Mouse (Mus musculus) liver, embryonic 16.5 days (tissue): ENCODE data around the gene Gm49333. TPM values are rescaled to one million over a fixed set of nuclear protein-coding genes. Genes with fewer than 3 reads are reported as not detected.

Experiments
- ATAC-seq: fragments of 200-750 bp; cut with Nextera tagmentation; 2 replicates; pipeline ENCODE4 v1.8.0; 2017; ENCODE audit warnings: low read depth, mild to moderate bottlenecking, moderate number of reproducible peaks, moderate library complexity
- H3K27ac ChIP-seq: fragments of 300-500 bp; sonication (generic); 2 replicates; pipeline ENCODE4 v1.5.1; 2014; ENCODE audit warnings: mild to moderate bottlenecking, low read length
- H3K27me3 ChIP-seq: fragments of 300-500 bp; sonication (generic); 2 replicates; pipeline ENCODE4 v1.6.1; 2014; ENCODE audit warnings: low read depth, low read length, mixed read lengths; ENCODE audit not compliant: control insufficient read depth, insufficient read depth
- H3K36me3 ChIP-seq: fragments of 300-500 bp; sonication (generic); 2 replicates; pipeline ENCODE4 v1.6.1; 2014; ENCODE audit warnings: mild to moderate bottlenecking; ENCODE audit not compliant: control insufficient read depth, insufficient read depth
- H3K4me1 ChIP-seq: fragments of 300-500 bp; sonication (generic); 2 replicates; pipeline ENCODE4 v1.6.1; 2014; ENCODE audit warnings: low read depth, low read length, mixed read lengths; ENCODE audit not compliant: control insufficient read depth
- H3K4me2 ChIP-seq: fragments of 300-500 bp; sonication (generic); 2 replicates; pipeline ENCODE4 v1.6.1; 2014; ENCODE audit warnings: low read depth, low read length, mixed read lengths
- H3K4me3 ChIP-seq: fragments of 300-500 bp; sonication (generic); 2 replicates; pipeline ENCODE4 v1.5.1; 2014; ENCODE audit warnings: low read depth, mild to moderate bottlenecking, low read length
- H3K9ac ChIP-seq: fragments of 300-500 bp; sonication (generic); 2 replicates; pipeline ENCODE4 v1.6.1; 2014; ENCODE audit warnings: low read depth, low read length
- H3K9me3 ChIP-seq: fragments of 300-500 bp; sonication (generic); replicated peaks from 2 replicates; pipeline ENCODE4 v1.6.1; 2016; ENCODE audit warnings: low read length; ENCODE audit not compliant: control insufficient read depth
- WGBS: fragments of 180-500 bp; shearing (Covaris S2); extraction: QIAGEN DNeasy Blood & Tissue Kit; methylation state at CpG from one replicate; pipeline ENCODE4 v1.1.7; 2014; ENCODE audit not compliant: insufficient replicate concordance; 5-methylcytosine and 5-hydroxymethylcytosine counted together
- polyA plus RNA-seq: library from polyadenylated mRNA; unstranded; fragments of >200 nt; fragmentation: Nextera tagmentation; extraction: Ambion mirVana; gene quantifications from 2 replicates; pipeline ENCODE4 v1.2.1, GENCODE M21; 2015

Gm49333 gene
- polyA plus RNA-seq, 1 experiment from 2014 or later = not detected

- Histone ChIP-seq H3K27ac (no peak overlapping the region), H3K9ac (no peak overlapping the region), H3K4me3 (no peak overlapping the region), H3K36me3 (no peaks in the 10 kb centered on the region), H3K4me1 (peaks cover 28% of the 10 kb centered on the region), H3K27me3 (peaks cover 22% of the 10 kb centered on the region), H3K9me3 (no peaks in the 10 kb centered on the region), H3K4me2 (no peak overlapping the region)
- peak; percentile 28; the same call in 1 of the 2 replicates for ATAC-seq
- WGBS = 35% methylated on average over 7 of the region's 7 CpGs
Observed at GRCm38 (mm10) chr16:20596687-20597441, 14.5 kb upstream of the Gm49333 start.

DNA sequence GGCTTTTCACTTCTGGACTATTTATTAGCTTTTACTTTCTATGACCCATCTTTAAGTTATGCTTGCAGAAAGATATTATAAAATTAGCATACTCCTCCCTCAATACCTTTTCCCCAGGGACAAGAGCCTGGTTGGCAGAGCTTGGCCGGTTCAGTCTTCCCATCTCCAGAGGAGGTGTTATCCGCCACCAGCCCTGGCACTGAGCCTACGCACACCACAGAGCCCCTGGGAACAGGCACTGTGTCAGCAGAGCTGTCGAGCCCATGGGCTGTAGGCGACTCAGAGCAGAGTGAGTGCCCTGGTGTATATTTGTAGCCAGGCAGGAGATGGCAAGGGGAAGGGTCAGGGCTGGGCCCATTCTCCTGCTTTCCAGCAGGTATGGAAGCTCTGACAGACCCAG, 10.9 kb upstream of the Gm49333 start:
- Histone ChIP-seq H3K4me3 (no peak overlapping the region), H3K36me3 (peaks cover 2% of the 10 kb centered on the region), H3K4me1 (peaks cover 14% of the 10 kb centered on the region), H3K9ac (no peak overlapping the region), H3K27ac (no peak overlapping the region), H3K9me3 (no peaks in the 10 kb centered on the region), H3K4me2 (no peak overlapping the region), H3K27me3 (no peaks in the 10 kb centered on the region)
- ATAC-seq = no peak
- WGBS = 69% methylated on average over 5 of the region's 5 CpGs

GRCm38 (mm10) chr16:20604705-20605104, 6.7 kb upstream of the Gm49333 start:
- no peak overlapping the region for H3K27ac ChIP-seq
- H3K9ac ChIP-seq = no peak overlapping the region
- ATAC-seq = no peak
- no peak overlapping the region for H3K4me2 ChIP-seq
- peaks cover 7% of the 10 kb centered on the region for H3K36me3 ChIP-seq
- H3K9me3 ChIP-seq = no peaks in the 10 kb centered on the region
- no peaks in the 10 kb centered on the region for H3K27me3 ChIP-seq
- WGBS = 77% methylated on average over 9 of the region's 9 CpGs
- no peak overlapping the region for H3K4me3 ChIP-seq
- H3K4me1 ChIP-seq = peaks cover under 1% of the 10 kb centered on the region; the same call in 1 of the 2 replicates

DNA sequence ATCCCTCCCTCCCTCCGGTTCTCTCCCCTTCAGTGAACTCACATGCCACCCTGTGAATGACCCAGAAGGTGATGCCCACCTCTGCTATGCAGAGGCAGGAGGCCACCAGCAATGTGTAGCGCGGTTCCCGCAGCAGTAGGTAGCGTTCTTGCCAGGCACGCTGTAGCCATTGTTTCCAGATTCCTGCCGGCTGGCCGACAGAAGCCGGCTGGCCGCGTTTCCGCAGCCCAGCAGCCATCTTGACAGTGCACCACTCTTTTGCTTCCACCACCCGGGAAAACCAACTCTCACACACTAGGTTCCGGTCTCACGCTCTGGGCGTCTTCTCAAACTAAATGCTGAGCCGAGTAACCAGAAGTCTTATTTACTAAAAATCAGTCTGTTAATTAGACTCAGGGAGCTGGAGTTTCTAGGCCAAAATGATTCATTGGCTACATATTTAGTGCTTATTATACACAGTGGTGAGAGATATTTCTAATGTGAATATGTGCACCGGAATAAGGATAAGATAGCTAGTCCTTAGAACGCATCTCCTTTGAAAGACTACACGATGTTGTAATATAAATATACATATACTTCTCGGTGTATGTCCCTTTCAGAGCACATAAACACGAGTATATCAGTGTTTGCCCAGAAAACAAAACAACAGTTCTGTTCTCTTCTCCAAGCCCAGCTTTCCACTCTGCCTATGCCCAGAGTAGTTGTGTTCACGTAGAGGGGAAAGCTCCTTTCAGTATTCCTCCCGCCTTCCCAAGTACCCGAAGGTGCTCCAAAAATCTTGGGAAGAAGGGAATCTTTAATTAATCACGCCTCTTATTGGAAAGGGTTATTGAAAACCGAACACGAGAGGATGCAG, 681 bp upstream of the Gm49333 start:
- peaks cover 4% of the 10 kb centered on the region; the same call in 1 of the 2 replicates for H3K36me3 ChIP-seq
- no peaks in the 10 kb centered on the region for H3K27me3 ChIP-seq
- peak overlapping the region; percentile 70 for H3K4me3 ChIP-seq
- H3K9me3 ChIP-seq = no peaks in the 10 kb centered on the region
- peak; percentile 50 for ATAC-seq
- H3K27ac ChIP-seq = peak overlapping the region; percentile 68
- peaks cover 17% of the 10 kb centered on the region for H3K4me1 ChIP-seq
- WGBS = under 1% methylated on average over 28 of the region's 28 CpGs
- H3K4me2 ChIP-seq = peak overlapping the region; percentile 96
- H3K9ac ChIP-seq = peak overlapping the region; percentile 72

DNA sequence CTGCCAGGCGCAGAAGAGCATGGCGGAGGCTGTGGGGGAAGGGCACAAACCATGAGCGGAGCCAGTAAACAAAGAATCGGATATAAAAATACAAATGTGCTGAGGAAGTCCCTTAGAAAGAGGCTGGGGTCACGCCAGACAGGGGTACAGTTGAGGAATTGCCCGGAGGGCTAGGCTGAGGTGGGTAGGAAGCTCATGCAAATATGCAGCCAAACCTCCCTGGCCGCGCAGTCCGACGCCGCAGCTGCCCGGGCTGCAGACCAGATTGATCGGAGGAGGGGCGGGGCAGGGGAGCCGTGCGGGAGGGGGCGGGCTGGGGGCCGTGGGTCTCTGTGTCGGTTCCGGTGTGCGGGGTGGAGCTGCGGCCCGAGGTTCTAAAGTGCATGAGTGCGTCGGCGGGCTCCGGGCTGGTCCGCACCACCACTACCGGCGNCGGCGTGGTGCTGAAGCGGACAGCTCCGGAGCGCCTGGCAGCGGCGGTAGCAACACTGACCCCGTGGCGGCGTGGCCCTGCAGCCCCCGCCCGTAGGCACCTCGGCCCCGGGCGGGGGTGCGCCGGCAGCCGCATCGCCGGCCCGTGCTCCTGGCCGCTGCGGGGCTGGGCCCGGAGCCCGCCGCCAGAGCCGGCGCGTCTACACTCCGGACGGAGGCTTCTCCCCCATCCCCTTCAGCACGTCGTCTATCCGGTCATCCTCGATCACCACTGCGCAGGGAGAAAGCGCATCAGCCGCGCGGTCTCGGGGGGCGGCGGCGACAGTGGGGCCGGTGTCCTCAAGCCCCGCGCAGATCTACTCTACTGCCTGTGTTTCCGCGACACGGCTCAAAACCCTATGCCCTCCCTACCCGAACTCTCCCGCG, 8.4 kb downstream of the Gm49333 start:
- H3K27me3 ChIP-seq = peaks cover 67% of the 10 kb centered on the region
- ATAC-seq = peak; percentile 7; the same call in 1 of the 2 replicates
- H3K27ac ChIP-seq = no peak overlapping the region
- 4% methylated on average over 77 of the region's 83 CpGs for WGBS
- H3K36me3 ChIP-seq = no peaks in the 10 kb centered on the region
- H3K4me1 ChIP-seq = peaks cover 29% of the 10 kb centered on the region
- H3K4me2 ChIP-seq = peak overlapping the region; percentile 97
- no peak overlapping the region for H3K9ac ChIP-seq
- peak overlapping the region; percentile 45 for H3K4me3 ChIP-seq
- H3K9me3 ChIP-seq = no peaks in the 10 kb centered on the region

- Histone ChIP-seq H3K27me3 (peaks cover 67% of the 10 kb centered on the region), H3K4me1 (peaks cover 29% of the 10 kb centered on the region), H3K9ac (no peak overlapping the region), H3K4me3 (peak overlapping the region; percentile 72), H3K4me2 (peak overlapping the region; percentile 97), H3K36me3 (no peaks in the 10 kb centered on the region), H3K27ac (no peak overlapping the region), H3K9me3 (no peaks in the 10 kb centered on the region)
- 1% methylated on average over 9 of the region's 9 CpGs for WGBS
- ATAC-seq = 0 out of 2 replicates have a peak, but pooled peaks have one; percentile 1
Observed at GRCm38 (mm10) chr16:20620399-20620735, 9.0 kb downstream of the Gm49333 start.

GRCm38 (mm10) chr16:20620751-20621190, 9.4 kb downstream of the Gm49333 start:
- H3K9ac ChIP-seq = peak overlapping the region; percentile 60
- under 1% methylated on average over 32 of the region's 32 CpGs for WGBS
- peaks cover 29% of the 10 kb centered on the region for H3K4me1 ChIP-seq
- ATAC-seq = no peak; the same call in 1 of the 2 replicates
- H3K9me3 ChIP-seq = no peaks in the 10 kb centered on the region
- no peak overlapping the region for H3K27ac ChIP-seq
- H3K36me3 ChIP-seq = no peaks in the 10 kb centered on the region
- peak overlapping the region; percentile 72 for H3K4me3 ChIP-seq
- H3K4me2 ChIP-seq = peak overlapping the region; percentile 97
- peaks cover 67% of the 10 kb centered on the region for H3K27me3 ChIP-seq

DNA sequence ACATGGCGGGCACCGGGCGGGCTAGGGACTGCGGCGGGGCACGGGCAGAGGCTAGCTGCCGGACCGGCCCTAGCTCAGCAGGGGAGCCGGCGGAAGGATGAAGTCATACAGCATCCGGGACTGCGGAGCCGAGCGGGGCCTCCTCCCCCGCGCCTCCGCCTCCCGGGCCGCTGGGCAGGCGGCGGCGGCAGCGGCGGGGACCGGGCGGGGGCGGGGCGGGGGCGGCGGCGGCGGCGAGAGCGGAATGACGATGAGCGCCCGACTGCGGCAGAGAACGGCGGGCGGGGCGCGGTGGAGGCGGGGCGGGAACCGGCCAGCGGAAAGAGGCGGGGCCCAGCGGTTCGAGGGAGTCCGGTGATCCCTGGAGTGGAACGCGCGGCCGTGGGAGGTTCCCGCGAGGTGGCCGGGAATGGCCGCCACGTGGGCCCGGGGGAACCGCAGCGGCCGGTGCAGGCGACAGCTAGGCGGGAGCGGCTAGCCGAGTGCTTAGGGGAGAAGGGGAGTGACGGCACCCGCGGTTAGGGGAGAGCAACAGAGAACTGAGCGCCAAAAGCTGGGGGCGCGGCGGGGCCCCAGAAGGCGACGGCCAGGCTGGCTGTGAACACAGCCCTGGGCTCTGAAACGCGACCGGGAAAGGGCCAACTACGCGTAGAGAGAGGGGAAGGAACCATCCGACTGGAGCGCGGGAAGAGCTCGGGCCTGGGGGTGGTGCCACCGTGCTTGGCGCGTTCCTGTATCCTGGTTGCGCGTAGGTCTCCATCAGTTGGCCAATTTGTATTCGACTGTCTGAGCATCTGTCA, 10.0 kb downstream of the Gm49333 start, which contains the start of gene Camk2n2:
Gene Camk2n2, minus strand, starts transcription at position 97 of the 800 bp plus-strand sequence.
- Histone ChIP-seq H3K36me3 (no peaks in the 10 kb centered on the region), H3K9me3 (no peaks in the 10 kb centered on the region), H3K9ac (peak within 1 kb of the TSS; percentile 60), H3K27me3 (peaks cover 67% of the 10 kb centered on the region), H3K4me3 (peak within 1 kb of the TSS; percentile 72), H3K4me1 (peaks cover 29% of the 10 kb centered on the region), H3K27ac (no peak within 1 kb of the TSS), H3K4me2 (peak within 1 kb of the TSS; percentile 97)
- WGBS = under 1% methylated on average over 71 of the region's 92 CpGs
- peak; percentile 74 for ATAC-seq
